Mouse (Mus musculus) liver, embryonic 12.5 days (tissue): Measurements from ENCODE around the gene Cdhr3. TPM values are rescaled to one million over a fixed set of nuclear protein-coding genes. Genes with fewer than 3 reads are reported as not detected.

ENCODE experiments used
- ATAC-seq: fragments of 200-750 bp; cut with Nextera tagmentation; 2 replicates; pipeline ENCODE4 v1.8.0; 2017; ENCODE audit warnings: moderate number of reproducible peaks, mild to moderate bottlenecking, moderate library complexity
- H3K27ac ChIP-seq: fragments of 300-500 bp; sonication (generic); 2 replicates; pipeline ENCODE4 v1.5.1; 2016; ENCODE audit warnings: mild to moderate bottlenecking
- H3K27me3 ChIP-seq: fragments of 300-500 bp; sonication (generic); replicated peaks from 2 replicates; pipeline ENCODE4 v1.6.1; 2016; ENCODE audit warnings: mild to moderate bottlenecking, moderate library complexity
- H3K36me3 ChIP-seq: fragments of 300-500 bp; sonication (generic); 2 replicates; pipeline ENCODE4 v1.6.1; 2016; ENCODE audit warnings: mild to moderate bottlenecking, moderate library complexity
- H3K4me1 ChIP-seq: fragments of 300-500 bp; sonication (generic); 2 replicates; pipeline ENCODE4 v1.6.1; 2016
- H3K4me2 ChIP-seq: fragments of 300-500 bp; sonication (generic); 2 replicates; pipeline ENCODE4 v1.6.1; 2016; ENCODE audit warnings: mild to moderate bottlenecking, moderate library complexity
- H3K4me3 ChIP-seq: fragments of 300-500 bp; sonication (generic); 2 replicates; pipeline ENCODE4 v1.5.1; 2016; ENCODE audit warnings: mild to moderate bottlenecking, moderate library complexity
- H3K9ac ChIP-seq: fragments of 300-500 bp; sonication (generic); 2 replicates; pipeline ENCODE4 v1.6.1; 2016; ENCODE audit warnings: mild to moderate bottlenecking, moderate library complexity
- H3K9me3 ChIP-seq: fragments of 300-500 bp; sonication (generic); replicated peaks from 2 replicates; pipeline ENCODE4 v1.6.1; 2016; ENCODE audit warnings: mild to moderate bottlenecking, moderate library complexity
- WGBS: fragments of 180-500 bp; shearing (Covaris S2); methylation state at CpG from one replicate; pipeline ENCODE4 v1.1.7; 2016; ENCODE audit not compliant: insufficient replicate concordance; 5-methylcytosine and 5-hydroxymethylcytosine counted together
- polyA plus RNA-seq: library from polyadenylated mRNA; unstranded; fragments of >200 nt; fragmentation: Nextera tagmentation; extraction: Ambion mirVana; gene quantifications from 2 replicates; pipeline ENCODE4 v1.2.1, GENCODE M21; 2016

Cdhr3 gene
- polyA plus RNA-seq, 1 experiment from 2014 or later = not detected

DNA sequence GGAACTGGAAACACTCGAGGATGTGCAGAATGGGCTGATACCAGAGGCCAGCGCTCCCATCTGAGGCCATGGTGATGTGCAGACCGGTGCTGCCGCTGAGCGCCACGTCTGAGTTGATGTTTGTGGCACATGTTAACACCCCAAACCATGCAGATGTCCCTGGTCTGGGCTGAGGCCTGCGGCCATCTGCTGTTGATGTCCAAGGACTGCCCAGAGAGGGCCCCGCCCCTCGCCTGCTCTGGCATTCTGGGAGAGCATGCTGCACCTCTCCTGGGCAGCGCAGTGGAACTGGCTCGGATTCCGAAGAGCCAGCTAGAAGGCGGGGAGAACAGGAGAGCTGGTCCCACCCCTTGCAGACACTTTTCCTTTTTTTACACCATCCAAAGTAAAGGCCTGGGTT is 64.0 kb downstream of the Cdhr3 start:
- Histone ChIP-seq H3K4me1 (no peaks in the 10 kb centered on the region), H3K9me3 (no peaks in the 10 kb centered on the region), H3K4me2 (no peak overlapping the region), H3K27ac (no peak overlapping the region), H3K9ac (no peak overlapping the region), H3K36me3 (no peaks in the 10 kb centered on the region), H3K27me3 (peaks cover 16% of the 10 kb centered on the region), H3K4me3 (no peak overlapping the region)
- 47% methylated on average over 13 of the region's 13 CpGs for WGBS
- ATAC-seq = no peak

DNA sequence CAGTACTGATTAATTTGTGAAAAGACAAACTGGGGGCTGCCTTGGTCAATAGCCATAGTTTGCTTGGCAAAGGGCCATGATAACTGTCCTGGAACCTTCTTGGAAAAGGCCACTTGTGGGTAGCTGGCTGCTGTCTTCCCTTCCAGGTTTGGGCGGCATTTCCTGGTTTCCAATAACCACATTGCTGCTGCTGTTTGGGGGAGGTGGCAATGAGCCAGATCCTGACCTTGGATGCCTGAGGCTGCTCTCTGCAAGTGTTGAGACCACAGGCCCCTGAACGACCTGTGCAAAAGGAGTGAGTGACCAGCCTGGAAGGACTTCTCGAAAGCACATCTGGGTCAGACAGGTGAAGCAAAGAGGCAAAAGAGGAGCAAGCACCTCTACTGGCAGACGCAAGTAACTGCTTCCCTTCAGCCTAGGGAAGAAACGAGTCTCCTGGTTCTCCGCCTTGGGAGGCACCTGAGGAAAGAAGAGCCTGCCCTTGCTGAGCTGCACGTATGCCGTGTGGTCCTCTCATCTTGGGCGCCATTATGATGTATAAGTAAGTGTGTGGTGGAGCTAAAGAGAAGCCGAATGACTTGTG is 64.5 kb downstream of the Cdhr3 start:
- Histone ChIP-seq H3K4me2 (no peak overlapping the region), H3K9ac (no peak overlapping the region), H3K36me3 (no peaks in the 10 kb centered on the region), H3K27me3 (peaks cover 16% of the 10 kb centered on the region), H3K4me1 (no peaks in the 10 kb centered on the region), H3K9me3 (no peaks in the 10 kb centered on the region), H3K27ac (no peak overlapping the region), H3K4me3 (no peak overlapping the region)
- no peak for ATAC-seq
- 43% methylated on average over 10 of the region's 10 CpGs for WGBS

DNA sequence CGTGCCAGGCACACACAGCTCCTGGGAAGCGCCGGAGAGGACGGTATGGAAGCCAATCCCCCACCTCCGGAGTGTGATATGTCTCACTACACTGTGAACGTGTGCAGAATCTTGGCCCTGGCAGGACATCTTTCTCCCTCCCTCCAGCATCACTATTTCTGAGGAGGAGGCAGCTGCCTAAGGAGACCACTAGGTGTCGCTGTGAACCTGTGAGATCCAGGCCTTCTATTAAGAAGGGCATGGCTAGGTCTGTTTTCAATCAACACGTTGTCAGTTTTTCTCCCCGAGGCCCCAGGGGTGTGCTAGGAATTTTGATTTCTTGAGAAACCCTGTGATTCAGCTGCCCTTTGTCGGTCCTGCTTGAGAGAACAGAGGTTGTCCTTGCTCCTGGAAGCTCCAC is 65.6 kb downstream of the Cdhr3 start:
- H3K4me2 ChIP-seq = no peak overlapping the region
- no peak overlapping the region for H3K9ac ChIP-seq
- H3K27ac ChIP-seq = no peak overlapping the region
- 2% methylated on average over 10 of the region's 10 CpGs for WGBS
- H3K4me1 ChIP-seq = no peaks in the 10 kb centered on the region
- peaks cover 16% of the 10 kb centered on the region for H3K27me3 ChIP-seq
- no peaks in the 10 kb centered on the region for H3K9me3 ChIP-seq
- H3K4me3 ChIP-seq = no peak overlapping the region
- ATAC-seq = no peak
- no peaks in the 10 kb centered on the region for H3K36me3 ChIP-seq

DNA sequence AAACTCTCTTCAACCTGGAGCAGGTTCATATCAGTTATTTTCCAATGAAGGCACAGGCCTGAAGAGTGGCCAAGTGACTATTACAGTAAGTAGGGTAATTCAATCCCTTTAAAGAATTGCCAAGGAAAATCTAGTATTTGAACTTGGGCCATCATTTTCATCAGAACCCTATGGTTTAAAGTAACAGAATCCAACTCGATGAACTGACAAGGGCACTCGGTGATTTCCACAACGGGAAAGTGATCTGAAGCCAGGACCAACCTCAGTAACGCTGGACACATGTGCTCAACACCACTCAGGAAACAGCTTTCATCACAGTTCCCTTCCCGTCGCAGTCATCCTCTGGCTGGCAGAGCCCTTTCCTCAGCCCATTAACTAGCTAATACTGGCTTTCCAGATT is 68.2 kb downstream of the Cdhr3 start:
- 45% methylated on average over 6 of the region's 6 CpGs for WGBS
- H3K27me3 ChIP-seq = peaks cover 22% of the 10 kb centered on the region
- H3K4me1 ChIP-seq = no peaks in the 10 kb centered on the region

DNA sequence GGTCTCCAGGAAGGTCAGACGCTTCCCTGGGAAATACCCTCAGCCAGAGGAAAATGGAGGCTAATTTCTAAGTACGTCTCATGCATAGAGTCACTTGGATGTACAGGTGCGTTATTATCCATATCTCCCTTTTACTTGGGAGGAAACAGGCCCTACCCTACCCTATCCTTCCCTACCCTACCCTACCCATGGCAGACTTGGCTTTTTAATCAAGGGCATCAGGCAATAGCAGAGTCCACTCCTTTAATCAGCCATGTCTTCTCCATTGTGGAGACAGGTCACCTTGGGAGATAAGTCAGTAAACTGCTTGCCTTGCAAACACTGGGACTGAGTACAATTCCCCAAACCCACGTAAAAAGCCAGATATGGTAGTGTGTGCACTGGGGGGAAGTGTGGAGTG is 70.9 kb downstream of the Cdhr3 start:
- no peaks in the 10 kb centered on the region for H3K9me3 ChIP-seq
- H3K27ac ChIP-seq = no peak overlapping the region
- H3K4me1 ChIP-seq = no peaks in the 10 kb centered on the region
- 66% methylated on average over 4 of the region's 4 CpGs for WGBS
- no peak overlapping the region for H3K4me2 ChIP-seq
- no peak for ATAC-seq
- H3K36me3 ChIP-seq = no peaks in the 10 kb centered on the region
- no peak overlapping the region for H3K4me3 ChIP-seq
- H3K9ac ChIP-seq = no peak overlapping the region
- peaks cover 11% of the 10 kb centered on the region; the same call in 1 of the 2 replicates for H3K27me3 ChIP-seq

More for the DNA sequence above, 68.2 kb downstream of the Cdhr3 start:
- H3K4me3 ChIP-seq = no peak overlapping the region
- H3K27ac ChIP-seq = no peak overlapping the region
- H3K36me3 ChIP-seq = no peaks in the 10 kb centered on the region
- no peaks in the 10 kb centered on the region for H3K9me3 ChIP-seq
- H3K9ac ChIP-seq = no peak overlapping the region
- no peak overlapping the region for H3K4me2 ChIP-seq
- no peak for ATAC-seq

DNA sequence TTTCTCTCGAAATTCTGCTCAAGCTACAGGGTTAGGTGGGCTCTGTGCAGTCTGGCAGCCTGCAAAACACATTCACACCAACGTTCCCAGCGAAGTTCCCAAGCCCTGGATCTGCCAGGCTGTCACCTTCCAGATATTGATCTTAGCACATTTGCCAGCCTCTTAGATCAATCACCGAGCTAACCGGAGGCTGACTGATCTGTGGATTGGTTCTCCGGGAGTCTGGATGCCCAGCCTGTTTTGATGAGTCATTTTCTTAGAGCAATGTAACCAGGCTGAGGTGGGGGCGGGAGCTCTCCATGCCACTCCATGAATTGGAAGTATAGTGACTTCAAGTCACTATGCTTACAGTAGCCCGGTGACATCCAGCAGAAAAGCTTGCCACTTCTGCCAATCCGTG is 71.5 kb downstream of the Cdhr3 start:
- H3K4me2 ChIP-seq = no peak overlapping the region
- H3K36me3 ChIP-seq = no peaks in the 10 kb centered on the region
- no peaks in the 10 kb centered on the region for H3K4me1 ChIP-seq
- H3K27ac ChIP-seq = no peak overlapping the region
- H3K9ac ChIP-seq = no peak overlapping the region
- WGBS = 57% methylated on average over 9 of the region's 9 CpGs
- ATAC-seq = no peak
- peaks cover 17% of the 10 kb centered on the region for H3K27me3 ChIP-seq
- H3K9me3 ChIP-seq = no peaks in the 10 kb centered on the region
- H3K4me3 ChIP-seq = no peak overlapping the region

DNA sequence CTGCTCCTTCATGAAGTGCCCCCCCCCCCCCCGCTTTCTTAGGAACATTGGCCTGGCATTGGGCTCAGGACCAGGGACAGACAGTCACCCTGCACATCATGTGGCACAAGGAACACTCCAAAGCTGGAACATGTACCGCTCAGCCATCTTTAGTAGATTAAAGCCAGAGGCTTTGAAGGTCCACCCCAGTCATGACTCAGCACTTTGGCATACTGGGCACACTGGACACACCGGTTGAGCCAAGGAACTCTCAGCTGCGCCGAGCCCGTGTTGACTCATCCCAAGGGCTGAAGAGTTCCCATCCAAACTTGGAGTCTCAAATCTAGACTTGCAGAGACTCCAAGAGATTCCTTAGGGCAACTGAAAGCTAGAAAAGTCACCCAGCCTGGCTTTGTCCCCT is 72.7 kb downstream of the Cdhr3 start:
- no peak overlapping the region for H3K27ac ChIP-seq
- no peak overlapping the region for H3K4me3 ChIP-seq
- no peaks in the 10 kb centered on the region for H3K9me3 ChIP-seq
- ATAC-seq = no peak
- 70% methylated on average over 6 of the region's 6 CpGs for WGBS
- H3K9ac ChIP-seq = no peak overlapping the region
- no peaks in the 10 kb centered on the region for H3K36me3 ChIP-seq
- H3K4me1 ChIP-seq = no peaks in the 10 kb centered on the region
- H3K27me3 ChIP-seq = peaks cover 24% of the 10 kb centered on the region
- H3K4me2 ChIP-seq = no peak overlapping the region

DNA sequence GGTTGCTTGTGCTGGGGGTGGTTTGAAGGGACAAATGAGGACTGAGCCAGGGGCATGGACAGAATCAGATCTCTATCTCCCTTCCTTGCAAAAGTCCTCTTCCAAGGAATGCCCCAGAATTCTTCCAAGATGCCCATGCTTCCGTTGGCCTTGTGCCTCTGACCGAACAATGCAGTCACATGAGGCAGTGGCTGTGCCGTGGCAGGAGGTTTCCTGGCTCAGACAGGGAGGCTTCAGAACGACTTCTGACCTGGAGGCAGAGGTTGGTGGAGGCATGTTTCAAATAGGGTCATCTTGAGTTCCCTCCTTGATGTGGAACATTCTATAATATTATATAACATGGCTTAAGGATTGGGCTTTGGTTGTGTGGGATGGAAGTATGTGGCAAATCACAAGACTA is 74.1 kb downstream of the Cdhr3 start:
- Histone ChIP-seq H3K4me1 (no peaks in the 10 kb centered on the region), H3K27me3 (peaks cover 30% of the 10 kb centered on the region), H3K36me3 (no peaks in the 10 kb centered on the region), H3K27ac (no peak overlapping the region), H3K9ac (no peak overlapping the region), H3K4me2 (no peak overlapping the region), H3K4me3 (no peak overlapping the region), H3K9me3 (no peaks in the 10 kb centered on the region)
- ATAC-seq = no peak
- WGBS = 62% methylated on average over 4 of the region's 4 CpGs

DNA sequence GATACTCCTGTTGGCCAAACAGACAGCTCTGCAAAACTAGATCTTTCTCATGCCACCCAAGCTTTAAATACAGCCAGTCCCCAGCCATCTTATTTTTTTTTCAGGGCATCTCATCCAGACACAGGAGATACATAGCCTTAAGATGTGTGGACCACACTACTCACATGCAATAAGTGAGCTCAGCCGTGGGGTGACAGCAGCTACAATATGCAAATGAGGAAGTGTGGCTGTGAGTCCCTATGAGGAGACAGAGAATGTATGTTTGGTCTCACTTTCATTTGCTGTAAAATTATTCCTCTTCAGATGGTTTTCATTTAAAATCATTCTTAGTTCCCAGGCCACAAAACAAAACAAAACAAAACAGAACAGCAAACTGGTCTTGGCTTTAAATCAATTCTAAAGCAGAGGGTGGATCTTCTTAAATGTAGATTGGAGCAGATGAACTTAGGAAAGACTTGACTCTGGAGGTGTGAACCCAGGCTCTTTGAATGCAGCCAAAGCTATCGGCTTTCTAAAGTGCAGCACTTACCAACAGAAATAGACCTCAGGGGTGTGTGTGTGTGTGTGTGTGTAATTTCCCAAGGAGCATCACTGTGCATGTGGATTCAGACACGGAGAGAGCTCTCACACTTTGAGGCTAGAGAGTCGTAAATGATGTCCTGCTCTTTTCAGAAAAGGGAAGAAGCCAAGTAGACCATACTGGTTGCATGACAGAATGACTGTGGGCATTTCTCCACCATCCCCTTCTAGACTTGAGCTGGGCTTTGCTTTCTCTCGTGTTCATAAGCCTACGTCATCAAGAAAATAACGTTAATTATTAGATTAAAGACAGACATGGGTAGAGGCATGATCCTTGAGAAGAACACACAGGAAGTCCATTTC is 75.6 kb downstream of the Cdhr3 start:
- no peaks in the 10 kb centered on the region for H3K9me3 ChIP-seq
- peaks cover 30% of the 10 kb centered on the region for H3K27me3 ChIP-seq
- 45% methylated on average over 7 of the region's 7 CpGs for WGBS
- H3K27ac ChIP-seq = no peak overlapping the region
- H3K4me3 ChIP-seq = no peak overlapping the region
- no peak for ATAC-seq
- H3K4me2 ChIP-seq = no peak overlapping the region
- H3K36me3 ChIP-seq = no peaks in the 10 kb centered on the region
- no peak overlapping the region for H3K9ac ChIP-seq
- no peaks in the 10 kb centered on the region for H3K4me1 ChIP-seq

DNA sequence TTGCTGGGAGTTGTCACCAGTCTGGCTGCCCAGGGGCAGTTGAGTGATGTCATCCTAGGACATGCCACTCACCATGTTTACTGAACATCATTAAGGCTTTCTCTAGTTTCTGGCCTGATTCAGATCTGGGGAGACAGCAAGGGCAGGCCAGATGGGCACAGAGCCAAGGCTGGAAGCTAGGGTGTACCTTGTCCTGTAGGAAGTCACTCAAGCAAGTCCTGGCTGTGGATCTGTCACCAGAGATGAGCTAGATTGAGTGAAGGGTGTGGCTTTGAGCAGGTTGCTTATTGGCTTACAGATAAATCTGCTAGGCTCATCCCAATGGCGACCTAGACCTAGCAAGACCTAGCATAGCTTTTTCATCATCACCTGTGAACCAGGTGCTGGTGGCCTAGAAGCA is 77.6 kb downstream of the Cdhr3 start:
- no peaks in the 10 kb centered on the region for H3K4me1 ChIP-seq
- WGBS = 57% methylated on average over 1 of the region's 1 CpGs
- peaks cover 30% of the 10 kb centered on the region for H3K27me3 ChIP-seq
- no peak overlapping the region for H3K4me3 ChIP-seq
- H3K9me3 ChIP-seq = no peaks in the 10 kb centered on the region
- H3K9ac ChIP-seq = no peak overlapping the region
- no peak overlapping the region for H3K27ac ChIP-seq
- H3K36me3 ChIP-seq = no peaks in the 10 kb centered on the region
- no peak for ATAC-seq
- no peak overlapping the region for H3K4me2 ChIP-seq

DNA sequence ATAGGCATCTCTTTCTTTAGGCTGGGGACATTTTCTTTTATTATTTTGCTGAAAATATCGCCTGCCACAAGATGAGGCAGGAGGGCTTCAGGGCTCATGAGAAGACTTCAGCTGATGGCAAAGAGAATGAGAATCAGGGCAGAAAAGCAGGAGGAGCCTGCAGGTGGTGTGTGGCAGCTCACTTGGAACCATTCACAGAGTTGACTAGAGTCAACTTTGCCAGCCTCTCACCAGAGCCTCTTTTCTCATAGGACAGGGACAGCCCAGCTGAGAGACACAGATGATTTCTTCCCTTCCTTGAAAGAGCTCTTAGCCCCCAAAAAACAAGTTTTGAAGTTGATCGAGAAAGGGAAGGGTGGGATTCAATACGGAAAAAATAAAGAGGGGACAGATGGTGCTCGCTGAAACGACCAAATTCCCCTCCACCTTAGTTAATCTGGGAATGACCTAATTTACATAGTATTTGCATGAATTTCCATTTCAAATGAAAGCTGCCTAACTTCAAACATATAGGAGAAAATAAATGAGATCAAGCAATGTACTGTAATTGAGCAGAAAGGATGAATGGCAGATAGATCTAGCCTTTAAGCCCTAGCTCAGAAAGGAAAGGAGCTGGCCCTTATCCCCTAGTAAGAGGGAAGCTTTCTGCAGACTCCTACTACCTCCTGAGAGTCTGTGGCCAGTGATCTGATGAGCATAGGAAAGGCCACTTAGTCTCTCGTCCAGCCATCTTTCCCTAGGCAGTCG is 78.5 kb downstream of the Cdhr3 start:
- Histone ChIP-seq H3K27me3 (peaks cover 21% of the 10 kb centered on the region), H3K4me1 (no peaks in the 10 kb centered on the region), H3K9me3 (no peaks in the 10 kb centered on the region), H3K9ac (no peak overlapping the region), H3K36me3 (no peaks in the 10 kb centered on the region), H3K4me2 (no peak overlapping the region), H3K4me3 (no peak overlapping the region), H3K27ac (no peak overlapping the region)
- no peak for ATAC-seq
- WGBS = 45% methylated on average over 7 of the region's 7 CpGs

DNA sequence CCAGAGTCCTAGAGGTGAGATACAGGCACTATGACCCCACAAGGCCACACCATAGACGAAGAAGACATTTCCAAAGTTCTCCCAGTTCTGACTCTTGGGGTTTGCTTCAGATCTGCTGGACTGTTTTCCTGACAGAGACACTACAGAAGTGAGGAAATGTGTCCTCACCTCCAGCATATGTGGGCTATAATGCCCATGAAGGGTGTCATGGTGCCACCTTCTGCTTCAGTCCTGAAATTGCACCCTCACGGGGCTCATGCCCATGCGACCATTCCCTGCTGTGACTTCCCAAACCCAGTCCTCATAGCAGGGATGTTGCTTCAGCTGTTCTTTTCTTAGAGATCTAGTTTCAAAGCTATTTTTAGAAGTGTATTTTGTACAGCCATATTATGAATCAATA is 82.6 kb downstream of the Cdhr3 start:
- 13% methylated on average over 3 of the region's 3 CpGs for WGBS
- Histone ChIP-seq H3K27ac (no peak overlapping the region), H3K9me3 (no peaks in the 10 kb centered on the region), H3K36me3 (no peaks in the 10 kb centered on the region), H3K4me3 (no peak overlapping the region), H3K9ac (no peak overlapping the region), H3K4me1 (peaks cover 10% of the 10 kb centered on the region; the same call in 1 of the 2 replicates), H3K27me3 (peaks cover 6% of the 10 kb centered on the region; the same call in 1 of the 2 replicates), H3K4me2 (no peak overlapping the region)
- no peak for ATAC-seq
